ENCODE assay signal across 24 mouse cellular contexts in genomic region chr15:36339971-36340550, GRCm38 (mm10).
DNase-seq lines count a peak whose midpoint lies in the region; ATAC-seq lines count a peak whose summit lies in the region.
"Had no signal": no experiment of that assay in that cellular context is flagged by ENCODE, and none has a peak within 500 bp of the region (broad histone marks: within the 10 kb centered on the region; RNA-seq: fewer than 3 reads in every experiment).

No protein-coding gene starts in this region.

- no peak overlapping the region for H3K4me2 ChIP-seq in heart, embryonic 12.5 days
- H3K4me2 ChIP-seq: lung, embryonic 14.5 days; neural tube, embryonic 15.5 days had no signal

- no peak for ATAC-seq in heart, embryonic 12.5 days (ENCODE audit: insufficient number of reproducible peaks, low FRiP score)
- ATAC-seq in monocyte, adult 5-6 weeks (replicated peaks; ENCODE audit: insufficient number of reproducible peaks, low FRiP score, low TSS enrichment, poor library complexity, severe bottlenecking): no peak
- ATAC-seq: forebrain, embryonic 14.5 days; intestine, embryonic 16.5 days; Patski had no signal

- DNase-seq in heart, embryonic 10.5 days (ENCODE audit: low spot score): peak; percentile 53
- peak; percentile 62 for DNase-seq in cerebellum, adult 11 months
- peak; percentile 68 for DNase-seq in cerebellum, adult 8-10 months
- DNase-seq in cerebellum, postnatal 25 days: peak; percentile 69 to 73
- DNase-seq in gastrocnemius, postnatal 36 days: no peak
- DNase-seq: adrenal gland, postnatal 14 days; gastrocnemius, postnatal 25 days; heart, adult 2 months; kidney, adult 8-10 months; kidney, postnatal 4 days; layer of hippocampus, postnatal 36 days; lung, embryonic 14.5 days; lung, postnatal 14 days; midbrain, embryonic 14.5 days; retina, postnatal 1 day; right cerebral cortex, postnatal 14 days; thymus, postnatal 4 days had no signal

- H3K4me1 ChIP-seq in heart, embryonic 10.5 days: peaks cover 3% of the 10 kb centered on the region; the same call in 1 of the 2 replicates
- H3K4me1 ChIP-seq in heart, embryonic 12.5 days (replicated peaks): peaks cover 13% of the 10 kb centered on the region; the same call in 1 of the 2 replicates
- H3K4me1 ChIP-seq: neural tube, embryonic 15.5 days had no signal

- no peaks in the 10 kb centered on the region for H3K9me3 ChIP-seq in heart, embryonic 10.5 days
- H3K9me3 ChIP-seq in heart, embryonic 12.5 days (replicated peaks): no peaks in the 10 kb centered on the region
- H3K9me3 ChIP-seq: neural tube, embryonic 15.5 days had no signal

- H3K27me3 ChIP-seq in heart, embryonic 10.5 days (ENCODE audit: insufficient read depth, poor library complexity, severe bottlenecking): no peaks in the 10 kb centered on the region
- no peaks in the 10 kb centered on the region for H3K27me3 ChIP-seq in heart, embryonic 12.5 days (replicated peaks)
- H3K27me3 ChIP-seq: neural tube, embryonic 15.5 days; Patski had no signal

- H3K36me3 ChIP-seq in heart, embryonic 10.5 days: no peaks in the 10 kb centered on the region
- no peaks in the 10 kb centered on the region for H3K36me3 ChIP-seq in heart, embryonic 12.5 days
- H3K36me3 ChIP-seq: neural tube, embryonic 15.5 days had no signal

- intact Hi-C loops in gastrocnemius, postnatal 36 days (cut with DNase I): no loop called here

- H3K4me3 ChIP-seq in heart, embryonic 10.5 days: no peak overlapping the region
- H3K4me3 ChIP-seq in heart, embryonic 12.5 days: no peak overlapping the region
- H3K4me3 ChIP-seq: heart, adult 2 months; neural tube, embryonic 15.5 days had no signal

- 77% methylated on average over 5 of the region's 5 CpGs for WGBS in heart, embryonic 10.5 days
- 75% methylated on average over 5 of the region's 5 CpGs for WGBS in heart, embryonic 12.5 days

- no peak overlapping the region for H3K27ac ChIP-seq in heart, embryonic 10.5 days
- no peak overlapping the region for H3K27ac ChIP-seq in heart, embryonic 12.5 days (ENCODE audit: poor library complexity, severe bottlenecking)
- H3K27ac ChIP-seq: heart, adult 2 months; kidney, postnatal 0 days; neural tube, embryonic 15.5 days had no signal

- H3K9ac ChIP-seq in heart, embryonic 12.5 days: no peak overlapping the region
- H3K9ac ChIP-seq: lung, embryonic 14.5 days; neural tube, embryonic 15.5 days had no signal

Comparison
In these comparisons a context has a peak if more than half of its experiments do, and no peak if none do; other contexts are left out.
1. DNase-seq: peak in heart, embryonic 10.5 days (single experiment), cerebellum, adult 11 months (single experiment), cerebellum, adult 8-10 months (single experiment) and cerebellum, postnatal 25 days (2 of 2); none in gastrocnemius, postnatal 36 days (0 of 2).